In the genomic region with DNA sequence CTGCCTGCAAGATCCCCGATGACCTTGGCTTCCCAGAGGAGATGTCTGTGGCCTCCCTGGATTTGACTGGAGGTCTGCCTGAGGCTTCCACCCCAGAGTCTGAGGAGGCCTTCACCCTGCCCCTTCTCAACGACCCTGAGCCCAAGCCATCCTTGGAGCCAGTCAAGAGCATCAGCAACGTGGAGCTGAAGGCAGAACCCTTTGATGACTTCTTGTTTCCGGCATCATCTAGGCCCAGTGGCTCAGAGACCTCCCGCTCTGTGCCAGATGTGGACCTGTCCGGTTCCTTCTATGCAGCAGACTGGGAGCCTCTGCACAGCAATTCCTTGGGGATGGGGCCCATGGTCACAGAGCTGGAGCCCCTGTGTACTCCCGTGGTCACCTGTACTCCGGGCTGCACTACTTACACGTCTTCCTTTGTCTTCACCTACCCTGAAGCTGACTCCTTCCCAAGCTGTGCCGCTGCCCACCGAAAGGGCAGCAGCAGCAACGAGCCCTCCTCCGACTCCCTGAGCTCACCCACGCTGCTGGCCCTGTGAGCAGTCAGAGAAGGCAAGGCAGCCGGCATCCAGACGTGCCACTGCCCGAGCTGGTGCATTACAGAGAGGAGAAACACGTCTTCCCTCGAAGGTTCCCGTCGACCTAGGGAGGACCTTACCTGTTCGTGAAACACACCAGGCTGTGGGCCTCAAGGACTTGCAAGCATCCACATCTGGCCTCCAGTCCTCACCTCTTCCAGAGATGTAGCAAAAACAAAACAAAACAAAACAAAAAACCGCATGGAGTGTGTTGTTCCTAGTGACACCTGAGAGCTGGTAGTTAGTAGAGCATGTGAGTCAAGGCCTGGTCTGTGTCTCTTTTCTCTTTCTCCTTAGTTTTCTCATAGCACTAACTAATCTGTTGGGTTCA, we compare ENCODE assay signal across 8 mouse cellular contexts. TPM values are rescaled to one million over a fixed set of nuclear protein-coding genes. Genes with fewer than 3 reads are reported as not detected.
DNase-seq lines count a peak whose midpoint lies in the region; ATAC-seq and TF ChIP-seq lines count a peak whose summit lies in the region.

No protein-coding gene starts in this region.

- WGBS in heart, embryonic 15.5 days: 62% methylated on average over 23 of the region's 23 CpGs
- WGBS in limb, embryonic 15.5 days: 44% methylated on average over 23 of the region's 23 CpGs

- H3K27ac ChIP-seq in heart, embryonic 15.5 days: no peak overlapping the region
- no peak overlapping the region for H3K27ac ChIP-seq in embryonic fibroblast, embryonic 13.5 days (ENCODE audit: insufficient read depth, low read length)
- H3K27ac ChIP-seq in limb, embryonic 15.5 days: no peak overlapping the region

- TF ChIP-seq POLR2A in embryonic fibroblast, embryonic 13.5 days (IDR thresholded peaks at IDR 0.05; ENCODE audit: low read depth, low read length): no peak

- no peak for TF ChIP-seq CTCF in E14TG2a.4 (conservative IDR thresholded peaks at IDR 0.05; ENCODE audit: low read length)
- TF ChIP-seq CTCF in embryonic fibroblast, embryonic 13.5 days (IDR thresholded peaks at IDR 0.05; ENCODE audit: borderline replicate concordance, insufficient read depth, low read length): no peak

- intact Hi-C loops in heart, postnatal 36 days (cut with DNase I): no loop called here

- peak overlapping the region; percentile 96 for H3K4me2 ChIP-seq in heart, embryonic 15.5 days
- H3K4me2 ChIP-seq in limb, embryonic 15.5 days: peak overlapping the region; percentile 96

- peaks cover 37% of the 10 kb centered on the region for H3K4me1 ChIP-seq in heart, embryonic 15.5 days (replicated peaks)
- H3K4me1 ChIP-seq in E14TG2a.4 (replicated peaks; ENCODE audit: low read depth, low read length): peaks cover 62% of the 10 kb centered on the region
- peaks cover 6% of the 10 kb centered on the region for H3K4me1 ChIP-seq in embryonic fibroblast, embryonic 13.5 days (ENCODE audit: control insufficient read depth, insufficient read depth, low read length)
- H3K4me1 ChIP-seq in limb, embryonic 15.5 days: peaks cover 50% of the 10 kb centered on the region

- no peaks in the 10 kb centered on the region for H3K9me3 ChIP-seq in heart, embryonic 15.5 days (replicated peaks)
- H3K9me3 ChIP-seq in E14TG2a.4 (ENCODE audit: low read length): no peaks in the 10 kb centered on the region
- no peaks in the 10 kb centered on the region for H3K9me3 ChIP-seq in limb, embryonic 15.5 days

- no peaks in the 10 kb centered on the region for H3K36me3 ChIP-seq in heart, embryonic 15.5 days
- H3K36me3 ChIP-seq in E14TG2a.4 (ENCODE audit: insufficient read depth, low read length): peaks cover 12% of the 10 kb centered on the region
- peaks cover 5% of the 10 kb centered on the region; the same call in 1 of the 2 replicates for H3K36me3 ChIP-seq in limb, embryonic 15.5 days

- H3K9ac ChIP-seq in heart, embryonic 15.5 days: no peak overlapping the region
- H3K9ac ChIP-seq in limb, embryonic 15.5 days: no peak overlapping the region; the same call in 1 of the 2 replicates

- ATAC-seq in heart, embryonic 15.5 days (replicated peaks; ENCODE audit: insufficient number of reproducible peaks, insufficient read depth, low FRiP score, low read depth): no peak
- ATAC-seq in limb, embryonic 15.5 days (ENCODE audit: insufficient number of reproducible peaks, low FRiP score, low TSS enrichment, low read depth): no peak

- no peak for DNase-seq in heart, postnatal 36 days
- DNase-seq in cerebellum, adult 9-11 months: no peak
- DNase-seq in spleen, postnatal 36 days (ENCODE audit: low spot score in 2 of 2): no peak
- no peak for DNase-seq in kidney, postnatal 10 days

- peaks cover 9% of the 10 kb centered on the region for H3K27me3 ChIP-seq in heart, embryonic 15.5 days
- peaks cover 60% of the 10 kb centered on the region for H3K27me3 ChIP-seq in E14TG2a.4 (ENCODE audit: insufficient read depth, low read length)
- peaks cover 23% of the 10 kb centered on the region for H3K27me3 ChIP-seq in limb, embryonic 15.5 days

- peak overlapping the region; percentile 61; the same call in 1 of the 2 replicates for H3K4me3 ChIP-seq in heart, embryonic 15.5 days
- H3K4me3 ChIP-seq in E14TG2a.4 (replicated peaks; ENCODE audit: low read length): peak overlapping the region; percentile 84
- H3K4me3 ChIP-seq in embryonic fibroblast, embryonic 13.5 days (ENCODE audit: insufficient read depth, low read length): peak overlapping the region; percentile 90; the same call in 1 of the 2 replicates
- peak overlapping the region; percentile 64 for H3K4me3 ChIP-seq in limb, embryonic 15.5 days

RNA-seq across cellular contexts. Expression of gene Fos, which starts 2.5 kb away (rescaled TPM):
- 5.4 and 5.9 TPM in 2 replicates for polyA plus RNA-seq in heart, embryonic 15.5 days (2015; fragmentation: Nextera tagmentation; extraction: Ambion mirVana)
- total RNA-seq in heart, postnatal 36 days (2021): 10 to 100 TPM in 1 of 2 experiments, 1 to 10 TPM in 1; 2.5 to 24.3 TPM
- polyA plus RNA-seq in embryonic fibroblast, embryonic 13.5 days (2011; ENCODE audit: insufficient read length, low read depth, missing spikeins): 5.4 and 9.3 TPM in 2 replicates
- 38.8 and 48.3 TPM in 2 replicates for polyA plus RNA-seq in limb, embryonic 15.5 days (2015; fragmentation: Nextera tagmentation; extraction: Ambion mirVana)
